Mouse (Mus musculus): ENCODE results near the gene Fap. TPM values are rescaled to one million over a fixed set of nuclear protein-coding genes. Genes with fewer than 3 reads are reported as not detected.

The Fap gene
- 2.0 and 2.2 TPM in 2 replicates for polyA plus RNA-seq (2014; fragmentation: Nextera tagmentation; extraction: Ambion mirVana)

GRCm38 (mm10) chr2:62573753-62574159, at the start of gene Fap:
Fap (minus strand) TSS chr2:62574075.
- peak within 1 kb of the TSS; percentile 5; the same call in 1 of the 2 replicates for H3K4me3 ChIP-seq (ENCODE audit: low read depth, low read length)
- ATAC-seq (ENCODE audit: insufficient read depth) (peak; percentile 49; the same call in 1 of the 2 replicates), DNase-seq (peak; percentile 62)
- H3K9me3 ChIP-seq (ENCODE audit: low read depth, low read length) = no peaks in the 10 kb centered on the region
- peak within 1 kb of the TSS; percentile 41; the same call in 1 of the 2 replicates for H3K4me2 ChIP-seq
- H3K4me1 ChIP-seq (ENCODE audit: insufficient read depth) = no peaks in the 10 kb centered on the region
- no peak within 1 kb of the TSS for H3K9ac ChIP-seq
- peak within 1 kb of the TSS; percentile 9; the same call in 1 of the 2 replicates for H3K27ac ChIP-seq (ENCODE audit: low read depth)
- no peaks in the 10 kb centered on the region for H3K27me3 ChIP-seq (ENCODE audit: insufficient read depth, low read length)
- WGBS = 50% methylated on average over 12 of the region's 12 CpGs
- no peak for TF ChIP-seq CTCF (IDR thresholded peaks at IDR 0.05; ENCODE audit: low read depth)
- H3K36me3 ChIP-seq (ENCODE audit: insufficient read depth) = no peaks in the 10 kb centered on the region

DNA sequence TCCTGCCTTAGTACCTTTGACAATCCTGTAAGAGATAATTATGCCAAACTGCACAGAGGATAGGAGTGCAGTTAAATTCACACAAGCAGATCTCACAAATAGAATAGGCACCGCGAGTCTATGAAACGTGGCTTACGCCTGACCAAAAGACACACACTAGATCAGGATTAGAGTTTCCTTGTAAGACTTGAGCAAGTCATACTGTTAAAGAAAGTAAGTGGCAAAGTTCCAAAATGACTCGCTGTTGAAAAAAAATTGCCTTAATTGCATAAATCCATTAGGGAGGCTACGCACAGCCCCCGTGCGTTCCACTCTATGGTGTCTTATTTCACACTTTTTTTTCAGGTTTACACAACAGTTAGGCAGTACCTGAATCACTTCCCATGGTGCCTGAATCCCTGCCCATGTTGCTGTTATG, 49.2 kb upstream of the Fap start:
- H3K27ac ChIP-seq (ENCODE audit: low read depth) = no peak overlapping the region
- H3K4me2 ChIP-seq = no peak overlapping the region
- 63% methylated on average over 8 of the region's 8 CpGs for WGBS
- H3K4me1 ChIP-seq (ENCODE audit: insufficient read depth) = no peaks in the 10 kb centered on the region
- no peak overlapping the region for H3K9ac ChIP-seq
- peak; percentile 47 for DNase-seq
- H3K9me3 ChIP-seq (ENCODE audit: low read depth, low read length) = no peaks in the 10 kb centered on the region
- H3K27me3 ChIP-seq (ENCODE audit: insufficient read depth, low read length) = no peaks in the 10 kb centered on the region
- no peak overlapping the region for H3K4me3 ChIP-seq (ENCODE audit: low read depth, low read length)
- ATAC-seq (ENCODE audit: insufficient read depth) = no peak
- no peaks in the 10 kb centered on the region for H3K36me3 ChIP-seq (ENCODE audit: insufficient read depth)
- no peak for TF ChIP-seq CTCF (IDR thresholded peaks at IDR 0.05; ENCODE audit: low read depth)

GRCm38 (mm10) chr2:62619679-62620078, 45.8 kb upstream of the Fap start:
- H3K4me2 ChIP-seq = no peak overlapping the region
- no peak overlapping the region for H3K4me3 ChIP-seq (ENCODE audit: low read depth, low read length)
- H3K27ac ChIP-seq (ENCODE audit: low read depth) = no peak overlapping the region
- no peaks in the 10 kb centered on the region for H3K27me3 ChIP-seq (ENCODE audit: insufficient read depth, low read length)
- H3K9ac ChIP-seq = no peak overlapping the region
- ATAC-seq (ENCODE audit: insufficient read depth) = no peak
- 37% methylated on average over 2 of the region's 2 CpGs for WGBS
- H3K36me3 ChIP-seq (ENCODE audit: insufficient read depth) = no peaks in the 10 kb centered on the region
- no peak for TF ChIP-seq CTCF (IDR thresholded peaks at IDR 0.05; ENCODE audit: low read depth)
- DNase-seq = no peak
- H3K9me3 ChIP-seq (ENCODE audit: low read depth, low read length) = no peaks in the 10 kb centered on the region
- no peaks in the 10 kb centered on the region for H3K4me1 ChIP-seq (ENCODE audit: insufficient read depth)

GRCm38 (mm10) chr2:62618934-62619341, 45.1 kb upstream of the Fap start:
- Histone ChIP-seq H3K27me3 (ENCODE audit: insufficient read depth, low read length) (no peaks in the 10 kb centered on the region), H3K9ac (no peak overlapping the region), H3K4me3 (ENCODE audit: low read depth, low read length) (no peak overlapping the region), H3K4me2 (no peak overlapping the region), H3K9me3 (ENCODE audit: low read depth, low read length) (no peaks in the 10 kb centered on the region), H3K36me3 (ENCODE audit: insufficient read depth) (no peaks in the 10 kb centered on the region), H3K27ac (ENCODE audit: low read depth) (no peak overlapping the region), H3K4me1 (ENCODE audit: insufficient read depth) (no peaks in the 10 kb centered on the region)
- no peak for TF ChIP-seq CTCF (IDR thresholded peaks at IDR 0.05; ENCODE audit: low read depth)
- 41% methylated on average over 7 of the region's 7 CpGs for WGBS
- ATAC-seq (ENCODE audit: insufficient read depth) (peak; percentile 49; the same call in 1 of the 2 replicates), DNase-seq (no peak)

DNA sequence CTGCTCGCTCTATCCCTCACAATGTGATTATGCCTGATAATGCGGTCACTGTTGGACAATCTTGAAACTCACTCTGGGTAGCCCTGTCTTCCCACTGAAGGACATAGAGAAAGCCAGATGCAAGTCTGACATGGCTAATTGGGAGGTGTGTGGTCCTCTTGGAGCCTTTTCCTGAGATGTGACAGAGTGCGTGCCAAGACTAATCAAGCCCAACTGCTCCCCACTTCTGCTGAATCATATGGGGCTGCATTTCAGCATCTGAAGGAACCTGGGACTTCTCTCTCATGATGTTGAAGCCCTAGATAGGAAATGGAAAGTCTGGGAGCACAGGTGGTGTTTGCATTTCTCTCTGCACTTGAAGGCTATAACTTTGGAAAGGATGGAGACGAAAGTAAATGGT, 39.3 kb upstream of the Fap start:
- no peaks in the 10 kb centered on the region for H3K9me3 ChIP-seq (ENCODE audit: low read depth, low read length)
- H3K36me3 ChIP-seq (ENCODE audit: insufficient read depth) = no peaks in the 10 kb centered on the region
- DNase-seq (no peak), ATAC-seq (ENCODE audit: insufficient read depth) (no peak)
- no peak overlapping the region for H3K4me2 ChIP-seq
- 92% methylated on average over 4 of the region's 4 CpGs for WGBS
- H3K9ac ChIP-seq = no peak overlapping the region
- H3K4me1 ChIP-seq (ENCODE audit: insufficient read depth) = no peaks in the 10 kb centered on the region
- no peaks in the 10 kb centered on the region for H3K27me3 ChIP-seq (ENCODE audit: insufficient read depth, low read length)
- H3K4me3 ChIP-seq (ENCODE audit: low read depth, low read length) = no peak overlapping the region
- H3K27ac ChIP-seq (ENCODE audit: low read depth) = no peak overlapping the region
- TF ChIP-seq CTCF (IDR thresholded peaks at IDR 0.05; ENCODE audit: low read depth) = no peak

DNA sequence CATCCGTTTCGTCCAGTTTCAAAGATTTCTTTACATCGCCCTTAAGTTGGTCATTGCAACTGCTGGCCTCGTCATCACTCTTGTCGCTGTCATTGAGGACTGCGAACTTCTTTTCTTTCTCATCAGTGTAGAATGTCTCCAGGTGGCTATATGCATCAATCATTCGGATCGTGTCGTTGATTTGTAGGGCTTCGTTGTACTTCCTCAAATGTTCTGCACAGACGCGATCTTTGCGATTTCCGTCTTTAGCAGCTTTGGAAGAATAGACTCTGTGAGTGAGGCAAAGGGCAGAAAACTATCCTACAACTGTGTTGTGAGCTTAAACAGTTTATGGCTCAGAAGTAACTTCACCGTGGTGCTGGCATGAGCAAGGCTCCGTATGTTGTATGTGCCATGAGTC, 32.3 kb upstream of the Fap start:
- Histone ChIP-seq H3K4me1 (ENCODE audit: insufficient read depth) (no peaks in the 10 kb centered on the region), H3K9me3 (ENCODE audit: low read depth, low read length) (no peaks in the 10 kb centered on the region), H3K27me3 (ENCODE audit: insufficient read depth, low read length) (no peaks in the 10 kb centered on the region), H3K4me2 (no peak overlapping the region), H3K4me3 (ENCODE audit: low read depth, low read length) (no peak overlapping the region), H3K36me3 (ENCODE audit: insufficient read depth) (no peaks in the 10 kb centered on the region), H3K27ac (ENCODE audit: low read depth) (no peak overlapping the region), H3K9ac (no peak overlapping the region)
- no peak for TF ChIP-seq CTCF (IDR thresholded peaks at IDR 0.05; ENCODE audit: low read depth)
- DNase-seq (no peak), ATAC-seq (ENCODE audit: insufficient read depth) (no peak)
- 79% methylated on average over 16 of the region's 16 CpGs for WGBS

- 81% methylated on average over 5 of the region's 5 CpGs for WGBS
- DNase-seq (no peak), ATAC-seq (ENCODE audit: insufficient read depth) (no peak)
- no peaks in the 10 kb centered on the region for H3K27me3 ChIP-seq (ENCODE audit: insufficient read depth, low read length)
- no peak for TF ChIP-seq CTCF (IDR thresholded peaks at IDR 0.05; ENCODE audit: low read depth)
- H3K9me3 ChIP-seq (ENCODE audit: low read depth, low read length) = no peaks in the 10 kb centered on the region
- H3K9ac ChIP-seq = no peak overlapping the region
- H3K4me3 ChIP-seq (ENCODE audit: low read depth, low read length) = no peak overlapping the region
- no peaks in the 10 kb centered on the region for H3K36me3 ChIP-seq (ENCODE audit: insufficient read depth)
- no peak overlapping the region for H3K27ac ChIP-seq (ENCODE audit: low read depth)
- H3K4me1 ChIP-seq (ENCODE audit: insufficient read depth) = no peaks in the 10 kb centered on the region
- H3K4me2 ChIP-seq = no peak overlapping the region
Measured at GRCm38 (mm10) chr2:62603530-62603929, 29.7 kb upstream of the Fap start.

GRCm38 (mm10) chr2:62596586-62596985, 22.7 kb upstream of the Fap start:
- Histone ChIP-seq H3K27ac (ENCODE audit: low read depth) (no peak overlapping the region), H3K4me1 (ENCODE audit: insufficient read depth) (no peaks in the 10 kb centered on the region), H3K27me3 (ENCODE audit: insufficient read depth, low read length) (no peaks in the 10 kb centered on the region), H3K9ac (no peak overlapping the region), H3K36me3 (ENCODE audit: insufficient read depth) (no peaks in the 10 kb centered on the region), H3K4me2 (no peak overlapping the region), H3K9me3 (ENCODE audit: low read depth, low read length) (no peaks in the 10 kb centered on the region), H3K4me3 (ENCODE audit: low read depth, low read length) (no peak overlapping the region)
- ATAC-seq (ENCODE audit: insufficient read depth) (no peak), DNase-seq (no peak)
- 81% methylated on average over 5 of the region's 5 CpGs for WGBS
- TF ChIP-seq CTCF (IDR thresholded peaks at IDR 0.05; ENCODE audit: low read depth) = no peak
